Mouse (Mus musculus) thymus, adult 2 months (tissue): ENCODE data around the gene Nap1l4. TPM values are rescaled to one million over a fixed set of nuclear protein-coding genes. Genes with fewer than 3 reads are reported as not detected.

Source experiments
- DNase-seq: peaks from one replicate; pipeline ENCODE4 v3.0.0; 2021
- H3K27ac ChIP-seq: fragments of 200-500 bp; 2 replicates; pipeline ENCODE4 v1.5.1; 2012; ENCODE audit warnings: low read length, control low read depth; ENCODE audit not compliant: control insufficient read depth, insufficient read depth
- H3K27me3 ChIP-seq: fragments of 200-500 bp; 2 replicates; pipeline ENCODE4 v1.6.1; 2012; ENCODE audit warnings: mild to moderate bottlenecking, low read length, moderate library complexity, mixed read lengths; ENCODE audit not compliant: control insufficient read depth, insufficient read depth
- H3K36me3 ChIP-seq: fragments of 200-500 bp; 2 replicates; pipeline ENCODE4 v1.6.1; 2012; ENCODE audit warnings: mild to moderate bottlenecking, low read length, moderate library complexity; ENCODE audit not compliant: control insufficient read depth, insufficient read depth
- H3K4me1 ChIP-seq: fragments of 200-500 bp; replicated peaks from 2 replicates; pipeline ENCODE4 v1.6.1; 2012; ENCODE audit warnings: low read length; ENCODE audit not compliant: control insufficient read depth, insufficient read depth
- H3K4me3 ChIP-seq: fragments of 200-500 bp; 2 replicates; pipeline ENCODE4 v1.5.1; 2012; ENCODE audit warnings: mild to moderate bottlenecking, low read length, control low read depth, moderate library complexity; ENCODE audit not compliant: control insufficient read depth, insufficient read depth
- CTCF ChIP-seq: fragments of 200-500 bp; IDR thresholded peaks from 2 replicates; pipeline ENCODE4 v1.5.1; 2012; ENCODE audit warnings: mild to moderate bottlenecking, control low read depth, low read length, moderate library complexity, borderline replicate concordance; ENCODE audit not compliant: control insufficient read depth, poor library complexity, insufficient read depth; ENCODE audit errors: extremely low read depth
- POLR2A ChIP-seq: fragments of 200-500 bp; IDR thresholded peaks from 2 replicates; pipeline ENCODE4 v1.6.1; 2012; ENCODE audit warnings: mild to moderate bottlenecking, low read length, control low read depth, moderate library complexity; ENCODE audit not compliant: control insufficient read depth, poor library complexity, insufficient read depth; ENCODE audit errors: extremely low read depth
- WGBS: fragments of 180-500 bp; shearing (Covaris S2); methylation state at CpG from one replicate; pipeline ENCODE4 v1.1.7; 2018; 5-methylcytosine and 5-hydroxymethylcytosine counted together
- polyA plus RNA-seq: library from polyadenylated mRNA; depleted of rRNA; stranded (reverse); fragments of >200 nt; gene quantifications from 2 replicates; pipeline ENCODE4 v1.2.3, GENCODE M21; 2012

Nap1l4 gene
- polyA plus RNA-seq, 1 experiment: 120 TPM

DNA sequence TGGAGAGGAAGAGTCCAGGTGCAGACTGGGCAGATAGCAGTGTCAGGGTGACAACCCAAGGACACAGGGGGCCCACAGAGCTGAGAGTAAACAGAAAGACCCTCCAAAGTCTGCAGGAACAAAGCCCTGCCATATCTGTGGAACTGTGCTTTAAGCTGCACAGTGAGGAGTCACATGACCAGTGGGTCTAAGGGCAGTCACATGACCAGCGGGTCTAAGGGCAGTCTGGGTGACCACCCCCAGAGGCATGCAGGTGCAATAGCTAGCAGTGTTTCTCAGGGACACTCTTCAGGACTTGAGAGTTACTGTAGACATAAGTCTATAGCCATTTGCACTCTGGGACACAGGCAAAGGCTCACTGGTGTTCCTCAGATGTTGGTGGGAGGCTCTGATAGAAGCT is 39.3 kb downstream of the Nap1l4 start:
- Histone ChIP-seq H3K27ac (no peak overlapping the region), H3K36me3 (peaks cover 16% of the 10 kb centered on the region), H3K4me3 (no peak overlapping the region), H3K4me1 (no peaks in the 10 kb centered on the region), H3K27me3 (no peaks in the 10 kb centered on the region; the same call in 1 of the 2 replicates)
- TF ChIP-seq CTCF (no peak), POLR2A (no peak)
- no peak for DNase-seq
- 89% methylated on average over 1 of the region's 1 CpGs for WGBS

DNA sequence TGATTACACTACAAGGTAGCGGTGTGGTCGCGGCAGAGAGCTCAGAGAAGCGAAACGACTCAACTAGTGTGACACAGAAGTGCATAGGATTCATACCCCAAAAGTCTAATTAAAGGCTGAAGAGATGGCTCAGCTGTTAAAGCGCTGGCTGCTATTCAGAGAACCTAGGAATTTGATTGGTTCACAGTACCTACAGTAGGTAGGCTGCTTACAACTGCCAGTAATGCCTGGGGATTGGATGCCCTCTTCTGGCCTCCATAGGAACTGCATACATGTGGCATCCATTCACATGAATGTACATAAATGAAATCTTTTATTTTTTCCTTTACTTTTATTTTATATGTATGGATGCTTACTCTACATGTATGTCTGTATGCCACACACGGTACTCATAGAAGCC is 42.2 kb downstream of the Nap1l4 start:
- DNase-seq: peak; percentile 67
- peaks cover 13% of the 10 kb centered on the region; the same call in 1 of the 2 replicates for H3K27me3 ChIP-seq

DNA sequence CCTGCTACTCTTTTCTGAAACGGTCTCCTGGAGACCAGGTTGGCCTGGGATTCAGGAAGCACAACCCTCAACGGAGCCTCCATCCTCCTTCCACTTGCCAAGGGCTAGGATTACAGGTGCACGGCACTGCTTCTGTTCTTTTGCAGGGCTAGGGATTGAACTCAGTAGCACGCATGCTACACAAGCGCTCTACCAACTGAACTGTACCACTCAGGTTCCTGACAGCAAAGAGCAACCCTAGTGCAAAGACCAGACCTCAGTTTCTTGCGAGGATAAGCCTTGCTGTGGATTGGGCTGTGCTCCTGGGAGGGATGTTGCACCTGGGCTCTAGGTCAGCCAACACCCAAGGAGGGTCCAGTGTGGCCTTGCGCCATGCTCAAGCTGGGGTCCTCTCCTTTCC is 42.6 kb downstream of the Nap1l4 start:
- Histone ChIP-seq H3K4me1 (peaks cover 6% of the 10 kb centered on the region; the same call in 1 of the 2 replicates), H3K36me3 (no peaks in the 10 kb centered on the region), H3K27me3 (peaks cover 13% of the 10 kb centered on the region; the same call in 1 of the 2 replicates), H3K4me3 (no peak overlapping the region), H3K27ac (no peak overlapping the region)
- WGBS: 72% methylated on average over 7 of the region's 7 CpGs
- DNase-seq: no peak
- TF ChIP-seq CTCF (no peak), POLR2A (no peak)

More for the DNA sequence above, 42.2 kb downstream of the Nap1l4 start:
- H3K36me3 ChIP-seq: no peaks in the 10 kb centered on the region
- H3K4me3 ChIP-seq: no peak overlapping the region
- H3K27ac ChIP-seq: no peak overlapping the region
- 44% methylated on average over 7 of the region's 7 CpGs for WGBS
- H3K4me1 ChIP-seq: peaks cover 6% of the 10 kb centered on the region; the same call in 1 of the 2 replicates
- TF ChIP-seq CTCF: no peak
- no peak for TF ChIP-seq POLR2A

DNA sequence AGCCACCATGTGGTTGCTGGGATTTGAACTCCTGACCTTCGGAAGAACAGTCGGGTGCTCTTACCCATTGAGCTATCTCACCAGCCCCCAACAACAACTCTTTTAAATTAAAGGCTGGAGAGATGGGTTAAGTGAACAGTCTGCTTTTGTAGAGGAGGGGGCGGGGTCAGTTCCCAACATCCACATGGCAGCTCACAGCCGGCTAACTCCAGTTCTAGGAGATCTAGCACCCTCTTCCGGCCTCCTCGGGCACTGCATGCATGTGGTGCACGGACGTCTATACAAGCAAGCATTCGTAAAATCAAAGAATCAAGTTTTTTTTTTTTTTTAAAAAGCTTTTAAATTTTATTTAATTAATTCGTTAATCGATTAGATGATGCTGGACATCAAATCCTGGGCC is 43.1 kb downstream of the Nap1l4 start:
- H3K4me3 ChIP-seq: no peak overlapping the region
- peaks cover 6% of the 10 kb centered on the region; the same call in 1 of the 2 replicates for H3K4me1 ChIP-seq
- H3K36me3 ChIP-seq: no peaks in the 10 kb centered on the region
- whole genome bisulfite sequencing: 29% methylated on average over 11 of the region's 11 CpGs
- DNase-seq: peak; percentile 82
- peak; percentile 44; the same call in 1 of the 2 replicates for TF ChIP-seq CTCF
- no peak for TF ChIP-seq POLR2A
- no peak overlapping the region for H3K27ac ChIP-seq
- H3K27me3 ChIP-seq: peaks cover 13% of the 10 kb centered on the region; the same call in 1 of the 2 replicates

DNA sequence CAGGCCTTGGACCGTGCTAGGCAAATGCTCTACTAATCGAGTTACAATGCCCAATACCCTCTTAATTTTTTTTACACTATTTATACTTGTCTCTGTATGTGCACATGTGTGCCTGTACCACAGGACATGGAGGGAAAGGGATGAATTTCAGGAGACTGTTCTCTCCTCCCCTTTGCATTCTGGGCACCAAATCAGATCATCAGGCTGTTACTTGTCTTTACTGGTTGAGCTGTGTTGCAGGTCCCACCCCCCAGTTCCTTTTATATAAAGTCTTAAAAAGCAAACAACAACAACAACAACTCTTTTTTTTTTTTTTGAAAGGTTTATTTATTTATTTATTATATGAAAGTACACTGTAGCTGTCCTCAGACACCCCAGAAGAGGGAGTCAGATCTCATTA is 43.5 kb downstream of the Nap1l4 start:
- peaks cover 13% of the 10 kb centered on the region; the same call in 1 of the 2 replicates for H3K27me3 ChIP-seq
- no peaks in the 10 kb centered on the region for H3K36me3 ChIP-seq
- H3K4me1 ChIP-seq: peaks cover 6% of the 10 kb centered on the region; the same call in 1 of the 2 replicates
- DNase-seq: no peak
- H3K4me3 ChIP-seq: no peak overlapping the region
- TF ChIP-seq CTCF: no peak
- no peak for TF ChIP-seq POLR2A
- no peak overlapping the region for H3K27ac ChIP-seq
- 84% methylated on average over 2 of the region's 2 CpGs for WGBS

DNA sequence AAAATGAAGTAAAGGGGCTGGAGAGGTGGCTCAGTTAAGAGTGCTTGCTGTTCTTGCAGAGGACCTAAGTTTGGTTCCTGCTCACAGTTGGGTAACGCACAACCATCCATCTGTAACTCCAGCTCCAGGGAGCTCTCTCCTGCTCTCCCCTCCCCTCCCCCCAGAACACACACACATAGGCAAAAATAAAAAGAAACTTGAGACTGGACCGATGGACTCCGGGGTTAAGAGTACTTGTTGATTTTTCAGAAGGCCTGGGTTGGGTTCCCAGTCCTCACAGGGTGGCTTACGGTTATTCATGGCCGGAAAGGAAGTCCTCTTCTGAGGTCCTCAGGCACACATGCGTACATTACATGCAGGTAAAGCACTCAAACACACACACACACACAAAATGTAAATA is 45.0 kb downstream of the Nap1l4 start:
- Histone ChIP-seq H3K4me3 (no peak overlapping the region), H3K27me3 (peaks cover 13% of the 10 kb centered on the region; the same call in 1 of the 2 replicates), H3K27ac (no peak overlapping the region), H3K36me3 (no peaks in the 10 kb centered on the region), H3K4me1 (peaks cover 6% of the 10 kb centered on the region; the same call in 1 of the 2 replicates)
- WGBS: 95% methylated on average over 6 of the region's 6 CpGs
- DNase-seq: no peak
- no peak for TF ChIP-seq POLR2A
- TF ChIP-seq CTCF: no peak

DNA sequence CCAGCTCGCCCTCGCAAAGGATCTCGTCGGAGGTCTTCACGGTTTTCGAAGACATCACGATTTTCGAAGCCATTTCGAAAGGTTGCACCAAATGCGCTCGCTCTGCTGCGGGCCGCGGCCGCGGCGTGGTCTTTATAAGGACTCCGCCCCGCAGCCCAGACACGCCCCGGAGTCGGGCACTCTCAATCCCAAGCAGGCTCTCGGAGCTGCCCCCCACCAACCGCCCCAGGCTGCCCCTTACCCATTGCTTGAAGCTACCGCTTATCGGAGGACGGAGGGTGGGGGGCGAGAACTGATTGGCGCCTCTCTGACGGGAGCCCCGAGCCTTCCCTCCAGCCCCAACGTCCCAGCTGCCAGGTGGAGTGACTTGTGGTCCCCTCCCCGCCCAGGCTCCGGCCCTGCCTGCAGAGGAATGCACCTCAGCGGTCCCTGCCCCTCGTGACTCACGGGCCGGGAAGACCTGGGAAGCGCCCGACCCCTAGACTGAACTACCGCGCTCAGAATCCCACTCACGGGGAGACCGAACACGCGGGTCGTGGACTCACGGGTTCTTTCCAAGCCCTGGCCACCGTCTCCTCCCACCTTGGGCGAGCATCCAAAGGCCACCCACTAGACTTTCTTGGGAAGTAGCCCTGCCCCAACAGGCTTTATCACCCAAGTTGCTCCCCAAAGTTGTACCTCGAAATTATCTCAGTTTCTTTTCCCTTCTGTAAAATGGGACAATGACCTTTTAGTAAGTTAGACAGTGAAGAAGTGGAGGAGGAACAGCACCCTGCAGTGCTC is 46.3 kb downstream of the Nap1l4 start, which contains the start of gene Phlda2:
Gene Phlda2 (minus strand): TSS at position 733 of the 783 bp plus-strand sequence.
- TF ChIP-seq CTCF (no peak), POLR2A (no peak)
- 3% methylated on average over 51 of the region's 51 CpGs for WGBS
- Histone ChIP-seq H3K27ac (no peak within 1 kb of the TSS), H3K4me1 (peaks cover 6% of the 10 kb centered on the region; the same call in 1 of the 2 replicates), H3K27me3 (peaks cover 13% of the 10 kb centered on the region; the same call in 1 of the 2 replicates), H3K36me3 (no peaks in the 10 kb centered on the region), H3K4me3 (peak within 1 kb of the TSS; percentile 3; the same call in 1 of the 2 replicates)
- no peak for DNase-seq
